Mouse (Mus musculus): ENCODE measurements around the gene Kat6b. TPM values are rescaled to one million over a fixed set of nuclear protein-coding genes. Genes with fewer than 3 reads are reported as not detected.

Gene Kat6b
- polyA plus RNA-seq, 1 experiment from 2014 or later, result 12.7 TPM

DNA sequence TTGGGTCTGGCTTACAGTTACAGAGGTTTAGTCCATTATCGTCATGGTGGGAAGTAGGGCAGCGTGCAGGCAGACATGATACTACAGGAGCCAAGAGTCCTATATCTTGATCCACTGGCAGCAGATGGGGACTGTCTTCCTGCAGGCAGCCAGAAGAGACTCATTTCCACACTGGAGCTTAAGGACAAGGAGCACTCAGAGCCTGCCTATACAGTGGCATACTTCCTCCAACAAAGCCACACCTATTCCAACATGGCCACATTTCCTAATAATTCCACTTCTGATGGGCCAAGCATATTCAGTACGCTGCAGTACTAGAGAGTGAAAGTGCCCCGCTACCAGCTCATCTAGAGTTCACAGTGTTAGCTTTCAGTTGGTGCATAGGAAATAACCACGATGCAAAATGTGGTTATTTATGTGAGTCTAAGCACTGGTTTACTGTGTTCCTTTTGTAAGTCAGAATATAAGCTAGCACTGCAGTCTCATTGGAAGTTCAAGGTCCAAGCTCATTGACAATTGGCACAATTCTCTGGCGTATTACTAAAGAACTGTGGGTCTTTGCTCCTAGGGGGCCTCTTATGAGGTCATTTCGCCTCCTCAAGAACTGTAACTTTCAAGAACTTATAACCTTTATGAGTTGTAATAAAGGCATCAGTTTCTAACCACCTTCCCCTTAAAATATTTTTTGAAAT, 86.2 kb downstream of the Kat6b start:
- no peak overlapping the region for H3K9ac ChIP-seq (ENCODE audit: low read length)
- DNase-seq (ENCODE audit: low spot score) (no peak), ATAC-seq (ENCODE audit: insufficient read depth, low FRiP score, low TSS enrichment) (no peak)
- no peaks in the 10 kb centered on the region for H3K27me3 ChIP-seq (ENCODE audit: control insufficient read depth, insufficient read depth, low read length)
- H3K9me3 ChIP-seq (ENCODE audit: control insufficient read depth, low read length), result no peaks in the 10 kb centered on the region
- WGBS, result 93% methylated on average over 7 of the region's 7 CpGs
- no peaks in the 10 kb centered on the region for H3K4me1 ChIP-seq (ENCODE audit: control insufficient read depth, insufficient read depth, low read length)
- no peaks in the 10 kb centered on the region for H3K36me3 ChIP-seq (ENCODE audit: control insufficient read depth, insufficient read depth, low read length)
- H3K4me2 ChIP-seq (ENCODE audit: low read depth), result no peak overlapping the region
- no peak overlapping the region for H3K4me3 ChIP-seq (ENCODE audit: low read depth, low read length)
- H3K27ac ChIP-seq (ENCODE audit: low read depth, low read length), result no peak overlapping the region

- no peak overlapping the region for H3K4me2 ChIP-seq (ENCODE audit: low read depth)
- WGBS, result 91% methylated on average over 7 of the region's 7 CpGs
- H3K9me3 ChIP-seq (ENCODE audit: control insufficient read depth, low read length), result no peaks in the 10 kb centered on the region
- DNase-seq (ENCODE audit: low spot score) (no peak), ATAC-seq (ENCODE audit: insufficient read depth, low FRiP score, low TSS enrichment) (no peak)
- no peak overlapping the region for H3K9ac ChIP-seq (ENCODE audit: low read length)
- H3K36me3 ChIP-seq (ENCODE audit: control insufficient read depth, insufficient read depth, low read length), result no peaks in the 10 kb centered on the region
- H3K4me3 ChIP-seq (ENCODE audit: low read depth, low read length), result no peak overlapping the region
- no peaks in the 10 kb centered on the region for H3K4me1 ChIP-seq (ENCODE audit: control insufficient read depth, insufficient read depth, low read length)
- H3K27ac ChIP-seq (ENCODE audit: low read depth, low read length), result no peak overlapping the region
- H3K27me3 ChIP-seq (ENCODE audit: control insufficient read depth, insufficient read depth, low read length), result no peaks in the 10 kb centered on the region
Observed at GRCm38 (mm10) chr14:21568821-21569220, 87.6 kb downstream of the Kat6b start.

DNA sequence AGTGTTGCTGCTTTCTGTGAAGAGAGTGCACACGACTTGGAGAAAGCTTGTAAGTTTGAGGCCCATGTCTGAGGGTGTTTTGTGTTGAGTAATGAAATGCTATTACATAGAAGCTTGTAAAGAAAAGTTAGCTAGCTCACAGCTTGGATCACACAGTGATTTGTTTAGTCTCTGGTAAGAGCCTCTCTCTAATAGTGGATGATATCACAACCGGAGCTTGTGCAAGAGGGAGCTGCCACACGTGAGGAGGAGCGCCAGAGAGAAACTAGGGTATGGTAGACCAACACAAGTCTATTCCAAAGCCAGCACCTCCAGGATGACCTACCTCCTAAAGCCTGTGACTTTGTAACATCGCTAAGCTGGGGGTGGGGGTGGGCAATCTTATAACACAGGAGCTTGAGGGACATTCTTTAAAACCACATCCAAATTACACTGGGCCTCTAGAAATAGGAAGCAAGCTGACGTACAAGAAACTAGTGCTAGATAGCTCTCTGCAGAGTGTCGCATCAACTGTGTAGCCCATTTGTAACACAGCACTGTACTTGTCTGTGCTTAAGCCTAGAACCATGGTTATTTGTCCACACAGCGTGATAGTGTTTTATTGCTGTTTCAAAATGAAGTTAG, 93.6 kb downstream of the Kat6b start:
- ATAC-seq (ENCODE audit: insufficient read depth, low FRiP score, low TSS enrichment) (no peak), DNase-seq (ENCODE audit: low spot score) (no peak)
- 89% methylated on average over 8 of the region's 8 CpGs for WGBS
- Histone ChIP-seq H3K4me2 (ENCODE audit: low read depth) (no peak overlapping the region), H3K9me3 (ENCODE audit: control insufficient read depth, low read length) (no peaks in the 10 kb centered on the region), H3K27me3 (ENCODE audit: control insufficient read depth, insufficient read depth, low read length) (no peaks in the 10 kb centered on the region), H3K9ac (ENCODE audit: low read length) (no peak overlapping the region), H3K27ac (ENCODE audit: low read depth, low read length) (no peak overlapping the region), H3K36me3 (ENCODE audit: control insufficient read depth, insufficient read depth, low read length) (no peaks in the 10 kb centered on the region), H3K4me1 (ENCODE audit: control insufficient read depth, insufficient read depth, low read length) (no peaks in the 10 kb centered on the region), H3K4me3 (ENCODE audit: low read depth, low read length) (no peak overlapping the region)

DNA sequence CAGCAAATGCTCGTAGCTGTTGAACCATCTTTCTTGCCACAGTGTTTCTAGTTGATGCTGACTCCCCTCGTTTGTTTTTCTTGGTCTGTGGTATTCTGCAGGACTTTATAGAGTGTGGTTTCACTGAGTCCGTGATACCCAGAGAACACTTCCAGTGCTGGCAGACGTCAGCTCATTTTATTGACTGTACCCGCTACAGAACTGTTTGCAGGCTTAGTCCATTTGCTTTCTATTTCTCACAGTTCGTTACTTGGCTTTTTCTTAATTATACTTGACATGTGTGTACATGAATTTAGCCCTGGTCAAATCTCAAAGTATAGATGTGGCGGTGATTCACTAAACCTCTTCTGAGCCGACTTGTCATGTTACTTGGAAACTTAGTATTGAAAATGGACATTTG, 95.6 kb downstream of the Kat6b start:
- no peak overlapping the region for H3K4me2 ChIP-seq (ENCODE audit: low read depth)
- peaks cover 5% of the 10 kb centered on the region; the same call in 1 of the 2 replicates for H3K4me1 ChIP-seq (ENCODE audit: control insufficient read depth, insufficient read depth, low read length)
- 81% methylated on average over 8 of the region's 8 CpGs for WGBS
- no peak overlapping the region for H3K9ac ChIP-seq (ENCODE audit: low read length)
- no peak overlapping the region for H3K27ac ChIP-seq (ENCODE audit: low read depth, low read length)
- no peak overlapping the region for H3K4me3 ChIP-seq (ENCODE audit: low read depth, low read length)
- H3K36me3 ChIP-seq (ENCODE audit: control insufficient read depth, insufficient read depth, low read length), result no peaks in the 10 kb centered on the region
- no peaks in the 10 kb centered on the region for H3K27me3 ChIP-seq (ENCODE audit: control insufficient read depth, insufficient read depth, low read length)
- no peaks in the 10 kb centered on the region for H3K9me3 ChIP-seq (ENCODE audit: control insufficient read depth, low read length)
- DNase-seq (ENCODE audit: low spot score) (no peak), ATAC-seq (ENCODE audit: insufficient read depth, low FRiP score, low TSS enrichment) (no peak)

GRCm38 (mm10) chr14:21581198-21581597, 100.0 kb downstream of the Kat6b start:
- no peaks in the 10 kb centered on the region for H3K36me3 ChIP-seq (ENCODE audit: control insufficient read depth, insufficient read depth, low read length)
- peaks cover 14% of the 10 kb centered on the region for H3K4me1 ChIP-seq (ENCODE audit: control insufficient read depth, insufficient read depth, low read length)
- WGBS, result 34% methylated on average over 4 of the region's 4 CpGs
- no peak overlapping the region for H3K4me3 ChIP-seq (ENCODE audit: low read depth, low read length)
- no peaks in the 10 kb centered on the region for H3K9me3 ChIP-seq (ENCODE audit: control insufficient read depth, low read length)
- no peak overlapping the region for H3K4me2 ChIP-seq (ENCODE audit: low read depth)
- ATAC-seq (ENCODE audit: insufficient read depth, low FRiP score, low TSS enrichment) (no peak), DNase-seq (ENCODE audit: low spot score) (no peak)
- H3K27me3 ChIP-seq (ENCODE audit: control insufficient read depth, insufficient read depth, low read length), result no peaks in the 10 kb centered on the region
- no peak overlapping the region for H3K9ac ChIP-seq (ENCODE audit: low read length)
- no peak overlapping the region for H3K27ac ChIP-seq (ENCODE audit: low read depth, low read length)

GRCm38 (mm10) chr14:21582301-21582700, 101.1 kb downstream of the Kat6b start:
- Histone ChIP-seq H3K9me3 (ENCODE audit: control insufficient read depth, low read length) (no peaks in the 10 kb centered on the region), H3K4me3 (ENCODE audit: low read depth, low read length) (no peak overlapping the region), H3K36me3 (ENCODE audit: control insufficient read depth, insufficient read depth, low read length) (no peaks in the 10 kb centered on the region), H3K4me2 (ENCODE audit: low read depth) (no peak overlapping the region), H3K4me1 (ENCODE audit: control insufficient read depth, insufficient read depth, low read length) (peaks cover 19% of the 10 kb centered on the region), H3K27ac (ENCODE audit: low read depth, low read length) (no peak overlapping the region), H3K27me3 (ENCODE audit: control insufficient read depth, insufficient read depth, low read length) (no peaks in the 10 kb centered on the region), H3K9ac (ENCODE audit: low read length) (no peak overlapping the region)
- WGBS, result 91% methylated on average over 3 of the region's 3 CpGs
- DNase-seq (ENCODE audit: low spot score), result no peak
- no peak for ATAC-seq (ENCODE audit: insufficient read depth, low FRiP score, low TSS enrichment)

DNA sequence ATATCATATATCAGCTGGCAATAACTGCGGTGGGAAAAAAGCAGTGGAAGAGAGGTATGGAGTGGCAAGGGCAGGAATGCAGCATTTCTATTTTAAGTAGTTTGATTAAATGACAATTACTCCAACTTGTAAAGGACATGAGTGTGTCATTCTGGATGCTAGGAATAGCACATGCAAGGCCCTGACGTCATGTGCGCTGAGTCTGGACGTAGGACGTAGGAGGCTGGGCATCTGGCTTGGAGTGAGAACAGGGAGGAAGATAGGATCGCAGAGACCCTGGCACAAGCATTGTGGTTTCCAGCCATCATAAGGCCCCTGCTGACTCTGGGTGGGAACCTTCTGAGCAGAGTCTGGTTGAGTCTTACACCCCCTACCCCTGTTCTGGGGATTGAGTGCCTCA, 101.8 kb downstream of the Kat6b start:
- no peak for DNase-seq (ENCODE audit: low spot score)
- Histone ChIP-seq H3K27ac (ENCODE audit: low read depth, low read length) (no peak overlapping the region), H3K4me1 (ENCODE audit: control insufficient read depth, insufficient read depth, low read length) (peaks cover 19% of the 10 kb centered on the region)

GRCm38 (mm10) chr14:21583868-21584267, 102.6 kb downstream of the Kat6b start:
- H3K4me3 ChIP-seq (ENCODE audit: low read depth, low read length), result no peak overlapping the region
- H3K4me1 ChIP-seq (ENCODE audit: control insufficient read depth, insufficient read depth, low read length), result peaks cover 19% of the 10 kb centered on the region
- H3K27me3 ChIP-seq (ENCODE audit: control insufficient read depth, insufficient read depth, low read length), result no peaks in the 10 kb centered on the region
- ATAC-seq (ENCODE audit: insufficient read depth, low FRiP score, low TSS enrichment) (no peak), DNase-seq (ENCODE audit: low spot score) (no peak)
- H3K27ac ChIP-seq (ENCODE audit: low read depth, low read length), result no peak overlapping the region
- WGBS, result 85% methylated on average over 5 of the region's 5 CpGs
- no peaks in the 10 kb centered on the region for H3K36me3 ChIP-seq (ENCODE audit: control insufficient read depth, insufficient read depth, low read length)
- no peak overlapping the region for H3K9ac ChIP-seq (ENCODE audit: low read length)
- H3K4me2 ChIP-seq (ENCODE audit: low read depth), result no peak overlapping the region
- no peaks in the 10 kb centered on the region for H3K9me3 ChIP-seq (ENCODE audit: control insufficient read depth, low read length)

More for the DNA sequence above, 101.8 kb downstream of the Kat6b start:
- H3K4me2 ChIP-seq (ENCODE audit: low read depth), result no peak overlapping the region
- no peak overlapping the region for H3K9ac ChIP-seq (ENCODE audit: low read length)
- H3K4me3 ChIP-seq (ENCODE audit: low read depth, low read length), result no peak overlapping the region
- 64% methylated on average over 6 of the region's 6 CpGs for WGBS
- no peaks in the 10 kb centered on the region for H3K36me3 ChIP-seq (ENCODE audit: control insufficient read depth, insufficient read depth, low read length)
- no peaks in the 10 kb centered on the region for H3K9me3 ChIP-seq (ENCODE audit: control insufficient read depth, low read length)
- no peak for ATAC-seq (ENCODE audit: insufficient read depth, low FRiP score, low TSS enrichment)
- no peaks in the 10 kb centered on the region for H3K27me3 ChIP-seq (ENCODE audit: control insufficient read depth, insufficient read depth, low read length)

GRCm38 (mm10) chr14:21584468-21585135, 103.4 kb downstream of the Kat6b start:
- WGBS, result 17% methylated on average over 6 of the region's 6 CpGs

More at GRCm38 (mm10) chr14:21584468-21585135, 103.4 kb downstream of the Kat6b start:
- no peaks in the 10 kb centered on the region for H3K36me3 ChIP-seq (ENCODE audit: control insufficient read depth, insufficient read depth, low read length)
- ATAC-seq (ENCODE audit: insufficient read depth, low FRiP score, low TSS enrichment), result no peak
- no peaks in the 10 kb centered on the region for H3K27me3 ChIP-seq (ENCODE audit: control insufficient read depth, insufficient read depth, low read length)
- DNase-seq (ENCODE audit: low spot score), result no peak
- no peak overlapping the region for H3K9ac ChIP-seq (ENCODE audit: low read length)
- no peak overlapping the region for H3K4me2 ChIP-seq (ENCODE audit: low read depth)
- H3K4me1 ChIP-seq (ENCODE audit: control insufficient read depth, insufficient read depth, low read length), result peaks cover 19% of the 10 kb centered on the region
- H3K4me3 ChIP-seq (ENCODE audit: low read depth, low read length), result no peak overlapping the region
- H3K9me3 ChIP-seq (ENCODE audit: control insufficient read depth, low read length), result no peaks in the 10 kb centered on the region
- no peak overlapping the region for H3K27ac ChIP-seq (ENCODE audit: low read depth, low read length)

Measured in neural tube, embryonic 11.5 days (tissue).